Mouse (Mus musculus) midbrain, postnatal 0 days (tissue): Measurements from ENCODE around the gene Ppfia4. TPM values are rescaled to one million over a fixed set of nuclear protein-coding genes. Genes with fewer than 3 reads are reported as not detected.
"Not testable (repeated sequence)": the region's sequence is repeated elsewhere in the genome, so short reads cannot be mapped to it uniquely, and the experiment has no call there.

Source experiments
- ATAC-seq: fragments of 200-750 bp; cut with Nextera tagmentation; 2 replicates; pipeline ENCODE4 v1.8.0; 2017; ENCODE audit warnings: moderate number of reproducible peaks, mild to moderate bottlenecking, moderate TSS enrichment, moderate library complexity; ENCODE audit not compliant: low FRiP score
- DNase-seq: peaks from one replicate; pipeline ENCODE4 v3.0.0-alpha.2; 2015; ENCODE audit warnings: low spot score
- H3K27ac ChIP-seq: fragments of 300-500 bp; sonication (generic); 2 replicates; pipeline ENCODE4 v1.5.1; 2014; ENCODE audit warnings: low read depth, mild to moderate bottlenecking, low read length, mixed read lengths
- H3K27me3 ChIP-seq: fragments of 300-500 bp; sonication (generic); 2 replicates; pipeline ENCODE4 v1.6.1; 2014; ENCODE audit warnings: low read length, control low read depth, mixed read lengths; ENCODE audit not compliant: insufficient read depth
- H3K36me3 ChIP-seq: fragments of 300-500 bp; sonication (generic); 2 replicates; pipeline ENCODE4 v1.6.1; 2014; ENCODE audit warnings: low read length, control low read depth, mixed read lengths; ENCODE audit not compliant: insufficient read depth
- H3K4me1 ChIP-seq: fragments of 300-500 bp; sonication (generic); 2 replicates; pipeline ENCODE4 v1.6.1; 2014; ENCODE audit warnings: mild to moderate bottlenecking, control low read depth, antibody characterized with exemption, low read length, mixed read lengths; ENCODE audit not compliant: insufficient read depth
- H3K4me2 ChIP-seq: fragments of 300-500 bp; sonication (generic); 2 replicates; pipeline ENCODE4 v1.6.1; 2014; ENCODE audit warnings: low read depth, mild to moderate bottlenecking, low read length, mixed read lengths; ENCODE audit not compliant: poor library complexity, severe bottlenecking
- H3K4me3 ChIP-seq: fragments of 300-500 bp; sonication (generic); 2 replicates; pipeline ENCODE4 v1.5.1; 2014; ENCODE audit warnings: low read depth, mild to moderate bottlenecking, low read length, moderate library complexity
- H3K9ac ChIP-seq: fragments of 300-500 bp; sonication (generic); replicated peaks from 2 replicates; pipeline ENCODE4 v1.6.1; 2014; ENCODE audit warnings: mild to moderate bottlenecking, low read length, moderate library complexity, mixed read lengths; ENCODE audit not compliant: poor library complexity, severe bottlenecking
- H3K9me3 ChIP-seq: fragments of 300-500 bp; sonication (generic); 2 replicates; pipeline ENCODE4 v1.6.1; 2016; ENCODE audit warnings: low read length, control low read depth
- CTCF ChIP-seq: IDR thresholded peaks from 2 replicates; pipeline ENCODE4 v1.5.1; 2016; ENCODE audit warnings: antibody characterized with exemption, mild to moderate bottlenecking
- WGBS: fragments of 180-500 bp; shearing (Covaris S2); extraction: QIAGEN DNeasy Blood & Tissue Kit; methylation state at CpG from one replicate; pipeline ENCODE4 v1.1.7; 2014; 5-methylcytosine and 5-hydroxymethylcytosine counted together
- polyA plus RNA-seq: library from polyadenylated mRNA; unstranded; fragments of >200 nt; fragmentation: Nextera tagmentation; extraction: Ambion mirVana; gene quantifications from 2 replicates; pipeline ENCODE4 v1.2.1, GENCODE M21; 2015
- total RNA-seq: library from RNA; depleted of rRNA; stranded (reverse); fragments of >200 nt; gene quantifications from 2 replicates; pipeline ENCODE4 v1.2.3, GENCODE M21; 2014; rRNA removed

The Ppfia4 gene
- total and polyA plus RNA-seq, 2 experiments from 2014 or later, result 28.7 to 42.0 TPM

DNA sequence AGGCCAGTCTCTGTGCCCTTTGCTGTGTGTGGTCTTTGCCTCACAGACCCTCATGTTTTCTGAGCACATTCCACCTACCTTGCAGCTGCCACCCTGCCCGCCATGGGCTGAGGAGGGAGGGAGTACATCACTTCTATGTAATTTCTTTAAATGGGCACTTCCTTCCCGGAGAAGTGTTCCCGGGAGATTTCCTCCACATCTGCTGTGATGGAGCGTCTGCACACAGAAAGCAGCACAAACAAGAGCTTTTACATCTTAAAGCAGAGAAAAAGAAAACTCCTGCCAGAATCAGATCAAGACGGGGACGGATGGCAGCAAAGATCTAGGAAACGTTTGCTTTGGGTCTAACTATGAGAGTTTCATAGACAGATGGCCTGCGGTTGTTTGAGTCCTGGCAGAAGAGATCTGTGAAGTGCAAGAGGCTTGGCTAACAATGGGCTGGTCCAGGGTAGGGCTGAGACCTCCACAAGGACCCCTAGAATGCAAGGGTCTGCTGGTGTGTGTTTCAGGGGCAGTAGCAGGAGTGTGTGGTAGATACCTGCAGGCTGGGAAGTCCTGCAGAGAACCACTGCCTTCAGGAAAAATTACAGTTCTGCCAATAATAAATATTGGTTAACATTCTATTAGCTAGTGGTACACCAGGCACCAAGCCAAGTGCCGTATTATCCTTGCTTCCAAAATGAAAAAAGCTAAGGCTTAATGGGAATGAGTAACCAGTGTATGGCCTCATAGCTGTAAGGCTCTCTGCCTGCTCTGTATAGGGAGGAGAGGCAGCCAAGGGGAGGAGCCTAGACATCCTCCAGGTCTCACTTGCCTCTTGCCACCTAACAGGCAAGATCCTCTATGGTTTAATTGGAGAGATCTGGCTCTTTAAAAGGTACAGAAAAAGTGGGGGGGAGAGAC lies 59.0 kb downstream of the Ppfia4 start:
- Histone ChIP-seq H3K9me3 (no peaks in the 10 kb centered on the region), H3K4me1 (no peaks in the 10 kb centered on the region), H3K27me3 (no peaks in the 10 kb centered on the region), H3K27ac (no peak overlapping the region; the same call in 1 of the 2 replicates), H3K4me3 (no peak overlapping the region), H3K9ac (peak overlapping the region; percentile 30; the same call in 1 of the 2 replicates), H3K36me3 (no peaks in the 10 kb centered on the region), H3K4me2 (no peak overlapping the region)
- 44% methylated on average over 9 of the region's 9 CpGs for WGBS
- peak; percentile 57 for DNase-seq
- ATAC-seq, result no peak
- TF ChIP-seq CTCF, result no peak

DNA sequence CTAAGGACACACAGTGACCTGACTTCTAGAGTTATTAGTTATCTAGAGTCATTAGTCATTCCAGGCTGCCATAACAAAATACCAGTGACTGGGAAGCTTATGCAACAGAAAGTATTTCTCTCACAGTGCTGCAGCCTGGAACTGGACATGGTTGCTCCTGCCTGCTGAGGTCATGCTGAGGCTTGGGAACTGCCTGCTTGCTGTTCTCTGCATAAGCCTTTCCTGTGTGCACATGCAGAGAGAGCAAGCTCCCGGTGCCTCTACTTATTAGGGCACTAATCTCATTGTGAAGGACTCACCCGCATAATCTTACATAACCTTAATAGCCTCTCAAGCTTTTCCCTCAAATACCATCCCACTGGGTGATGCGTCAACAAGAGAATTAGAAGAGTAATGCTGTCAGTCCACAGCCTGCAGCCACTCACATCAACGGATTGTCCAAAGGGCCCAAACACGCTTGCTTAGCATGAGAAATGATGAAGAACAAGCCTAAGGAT lies 59.9 kb downstream of the Ppfia4 start:
- Histone ChIP-seq H3K9ac (no peak overlapping the region), H3K36me3 (no peaks in the 10 kb centered on the region), H3K4me2 (no peak overlapping the region), H3K9me3 (no peaks in the 10 kb centered on the region), H3K27me3 (no peaks in the 10 kb centered on the region), H3K27ac (no peak overlapping the region), H3K4me3 (no peak overlapping the region), H3K4me1 (no peaks in the 10 kb centered on the region)
- TF ChIP-seq CTCF, result no peak
- ATAC-seq (no peak), DNase-seq (no peak)
- WGBS, result 32% methylated on average over 5 of the region's 5 CpGs

DNA sequence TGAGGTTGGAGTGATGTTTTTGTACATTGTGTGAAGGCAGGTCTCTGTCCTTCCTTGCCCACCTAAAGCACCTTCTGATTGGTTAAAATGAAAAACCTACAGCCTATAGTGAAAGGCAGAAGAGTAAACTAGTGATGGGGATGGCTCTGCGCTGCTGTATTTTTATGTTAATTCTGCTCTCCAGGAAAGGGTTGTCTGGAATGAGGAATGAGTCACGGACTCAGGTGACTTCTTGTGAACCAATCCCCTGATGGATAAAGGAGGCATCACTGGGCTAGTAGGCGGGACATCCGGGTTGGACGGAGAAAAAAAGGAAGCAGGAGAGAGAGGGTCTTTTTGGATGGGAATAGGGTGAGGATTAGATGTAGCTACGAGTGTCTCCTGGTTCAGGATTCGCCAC lies 62.7 kb downstream of the Ppfia4 start:
- H3K27ac ChIP-seq, result no peak overlapping the region
- no peaks in the 10 kb centered on the region for H3K9me3 ChIP-seq
- no peaks in the 10 kb centered on the region for H3K27me3 ChIP-seq
- H3K4me1 ChIP-seq, result no peaks in the 10 kb centered on the region
- no peak for ATAC-seq
- no peak for DNase-seq
- WGBS, result 64% methylated on average over 7 of the region's 7 CpGs
- no peak overlapping the region for H3K4me2 ChIP-seq
- TF ChIP-seq CTCF, result no peak
- no peak overlapping the region for H3K9ac ChIP-seq
- H3K4me3 ChIP-seq, result no peak overlapping the region
- no peaks in the 10 kb centered on the region for H3K36me3 ChIP-seq

DNA sequence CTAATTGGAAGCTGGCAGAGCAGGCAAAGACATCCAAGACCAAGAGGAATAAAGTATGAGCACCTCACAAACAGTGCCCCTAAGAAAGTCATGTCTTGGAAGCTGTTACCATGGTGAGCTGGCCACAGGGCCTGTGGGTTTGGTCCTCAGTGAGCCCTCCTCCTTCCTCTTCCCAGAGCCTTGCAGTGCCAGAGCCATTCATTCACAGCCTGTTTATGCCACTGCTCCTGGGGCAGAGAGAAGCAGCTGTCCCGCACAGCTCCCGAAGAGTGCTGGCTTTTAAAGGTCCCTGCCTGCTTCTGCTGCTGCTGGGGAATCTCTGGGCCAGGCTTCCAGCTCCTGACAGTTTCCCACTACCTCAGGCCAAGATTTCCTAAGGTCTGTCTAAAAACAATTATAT lies 66.9 kb downstream of the Ppfia4 start:
- Histone ChIP-seq H3K4me1 (no peaks in the 10 kb centered on the region), H3K9me3 (no peaks in the 10 kb centered on the region), H3K4me3 (no peak overlapping the region), H3K4me2 (no peak overlapping the region), H3K9ac (no peak overlapping the region), H3K27me3 (no peaks in the 10 kb centered on the region), H3K27ac (0 out of 2 replicates have a peak overlapping the region, but pooled peaks have one; percentile 2), H3K36me3 (no peaks in the 10 kb centered on the region)
- ATAC-seq (0 out of 2 replicates have a peak, but pooled peaks have one; percentile 41), DNase-seq (peak; percentile 65)
- WGBS, result 18% methylated on average over 2 of the region's 2 CpGs
- no peak for TF ChIP-seq CTCF

DNA sequence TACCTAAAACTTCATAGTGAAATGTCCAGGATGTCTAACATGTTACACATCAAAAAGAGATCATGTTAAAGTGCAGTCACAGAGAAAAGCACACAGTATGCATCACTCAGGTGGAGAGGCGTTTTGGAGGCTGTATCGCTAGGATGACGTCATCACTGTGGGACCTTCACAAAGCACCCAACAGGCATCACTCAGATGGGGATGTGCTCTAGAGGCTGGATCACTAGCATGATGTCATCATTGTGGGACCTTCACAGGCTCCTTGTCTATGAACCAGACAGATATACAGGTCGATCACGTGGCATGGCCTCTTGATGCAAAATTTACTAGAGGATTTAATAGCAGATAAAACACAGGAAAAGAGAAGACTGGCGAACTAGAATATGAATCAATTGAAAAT lies 68.4 kb downstream of the Ppfia4 start:
- Histone ChIP-seq H3K4me3 (no peak overlapping the region), H3K9ac (no peak overlapping the region), H3K4me1 (no peaks in the 10 kb centered on the region), H3K4me2 (no peak overlapping the region), H3K9me3 (no peaks in the 10 kb centered on the region), H3K27ac (no peak overlapping the region), H3K27me3 (no peaks in the 10 kb centered on the region), H3K36me3 (no peaks in the 10 kb centered on the region)
- no peak for TF ChIP-seq CTCF
- ATAC-seq (no peak), DNase-seq (no peak)
- WGBS, result 88% methylated on average over 6 of the region's 6 CpGs

DNA sequence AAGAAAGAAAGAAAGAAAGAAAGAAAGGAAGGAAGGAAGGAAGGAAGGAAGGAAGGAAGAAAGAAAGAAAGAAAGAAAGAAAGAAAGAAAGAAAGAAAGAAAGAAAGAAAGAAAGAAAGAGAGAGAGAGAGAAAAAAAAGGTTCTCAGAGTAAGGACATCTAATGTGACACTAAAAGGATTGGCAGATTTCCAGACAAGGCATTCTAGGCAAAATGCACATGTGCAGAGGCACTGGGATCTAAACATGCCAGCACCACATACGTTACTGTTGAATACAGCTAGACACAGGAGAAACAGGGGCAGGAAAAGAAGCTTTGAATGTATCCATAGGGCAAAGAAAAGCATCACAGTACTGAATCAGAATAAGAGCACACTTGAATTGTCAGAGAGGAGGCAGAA lies 83.0 kb downstream of the Ppfia4 start:
- H3K9ac ChIP-seq, H3K27ac ChIP-seq, DNase-seq, H3K27me3 ChIP-seq, H3K4me2 ChIP-seq, H3K4me1 ChIP-seq, H3K36me3 ChIP-seq, H3K4me3 ChIP-seq, ATAC-seq, H3K9me3 ChIP-seq: not testable (repeated sequence)
- WGBS, result 78% methylated on average over 1 of the region's 1 CpGs

Other genes starting within 250 kb of the Ppfia4 start
- gene Chit1, start 221.7 kb downstream of the Ppfia4 start, total RNA-seq, result 0.24 and 0.99 TPM in 2 replicates
- gene Chit1, start 221.7 kb downstream of the Ppfia4 start, polyA plus RNA-seq, result 0.21 and 0.48 TPM in 2 replicates
- 0.47 and 3.0 TPM in 2 replicates for gene Chil1, start 150.8 kb downstream of the Ppfia4 start, total RNA-seq
- gene Chil1, start 150.8 kb downstream of the Ppfia4 start, polyA plus RNA-seq, result 3.0 and 4.3 TPM in 2 replicates
- gene Mybph, start 139.5 kb downstream of the Ppfia4 start, total RNA-seq, result not detected in 2 replicates
- gene Mybph, start 139.5 kb downstream of the Ppfia4 start, polyA plus RNA-seq, result 0.12 TPM in 1 of 2 replicates, not detected in the other
- gene Adora1, start 97.5 kb downstream of the Ppfia4 start, total RNA-seq, result 45.1 and 54.2 TPM in 2 replicates
- gene Adora1, start 97.5 kb downstream of the Ppfia4 start, polyA plus RNA-seq, result 32.5 and 35.6 TPM in 2 replicates
- gene Myog, start 42.9 kb downstream of the Ppfia4 start, total RNA-seq, result 0.11 and 0.19 TPM in 2 replicates
- not detected in 2 replicates for gene Myog, start 42.9 kb downstream of the Ppfia4 start, polyA plus RNA-seq
- gene Tmem183a, start 29.1 kb upstream of the Ppfia4 start, total RNA-seq, result 245 and 286 TPM in 2 replicates
- 120 and 125 TPM in 2 replicates for gene Tmem183a, start 29.1 kb upstream of the Ppfia4 start, polyA plus RNA-seq
- not detected in 2 replicates for gene 4933406M09Rik, start 53.0 kb upstream of the Ppfia4 start, total RNA-seq
- gene 4933406M09Rik, start 53.0 kb upstream of the Ppfia4 start, polyA plus RNA-seq, result not detected in 2 replicates
- 5.3 and 7.4 TPM in 2 replicates for gene Cyb5r1, start 72.6 kb upstream of the Ppfia4 start, total RNA-seq
- gene Cyb5r1, start 72.6 kb upstream of the Ppfia4 start, polyA plus RNA-seq, result 7.9 and 8.3 TPM in 2 replicates
- gene Adipor1, start 82.5 kb upstream of the Ppfia4 start, total RNA-seq, result 98.7 and 110 TPM in 2 replicates
- 74.1 and 80.5 TPM in 2 replicates for gene Adipor1, start 82.5 kb upstream of the Ppfia4 start, polyA plus RNA-seq
- 26.4 and 42.7 TPM in 2 replicates for gene Klhl12, start 122.6 kb upstream of the Ppfia4 start, total RNA-seq
- gene Klhl12, start 122.6 kb upstream of the Ppfia4 start, polyA plus RNA-seq, result 33.9 and 35.3 TPM in 2 replicates
- 37.6 and 45.1 TPM in 2 replicates for gene Rabif, start 161.7 kb upstream of the Ppfia4 start, total RNA-seq
- gene Rabif, start 161.7 kb upstream of the Ppfia4 start, polyA plus RNA-seq, result 79.0 and 79.5 TPM in 2 replicates
- not detected in 2 replicates for gene Mgat4e, start 216.8 kb upstream of the Ppfia4 start, total RNA-seq
- not detected in 2 replicates for gene Mgat4e, start 216.8 kb upstream of the Ppfia4 start, polyA plus RNA-seq
- 65.9 and 69.9 TPM in 2 replicates for gene Kdm5b, start 227.2 kb upstream of the Ppfia4 start, total RNA-seq
- gene Kdm5b, start 227.2 kb upstream of the Ppfia4 start, polyA plus RNA-seq, result 37.3 and 43.7 TPM in 2 replicates